Mouse (Mus musculus) forebrain, embryonic 10.5 days (tissue): ENCODE results near the gene Rfx4. TPM values are rescaled to one million over a fixed set of nuclear protein-coding genes. Genes with fewer than 3 reads are reported as not detected.

ENCODE experiments used
- DNase-seq: peaks from one replicate; pipeline ENCODE4 v3.0.0-alpha.2; 2017; ENCODE audit warnings: low spot score; ENCODE audit errors: extremely low spot score
- H3K27ac ChIP-seq: fragments of 300-500 bp; sonication (generic); 2 replicates; pipeline ENCODE4 v1.5.1; 2016; ENCODE audit warnings: mild to moderate bottlenecking
- H3K27me3 ChIP-seq: fragments of 300-500 bp; sonication (generic); 2 replicates; pipeline ENCODE4 v1.6.1; 2016; ENCODE audit warnings: mild to moderate bottlenecking; ENCODE audit not compliant: poor library complexity, severe bottlenecking
- H3K36me3 ChIP-seq: fragments of 300-500 bp; sonication (generic); replicated peaks from 2 replicates; pipeline ENCODE4 v1.6.1; 2016; ENCODE audit warnings: mild to moderate bottlenecking, moderate library complexity
- H3K4me1 ChIP-seq: fragments of 300-500 bp; sonication (generic); 2 replicates; pipeline ENCODE4 v1.6.1; 2016
- H3K4me3 ChIP-seq: fragments of 300-500 bp; sonication (generic); 2 replicates; pipeline ENCODE4 v1.5.1; 2016; ENCODE audit warnings: mild to moderate bottlenecking, moderate library complexity
- H3K9me3 ChIP-seq: fragments of 300-500 bp; sonication (generic); 2 replicates; pipeline ENCODE4 v1.6.1; 2016; ENCODE audit warnings: mild to moderate bottlenecking, moderate library complexity
- WGBS: fragments of 180-500 bp; shearing (Covaris S2); methylation state at CpG from one replicate; pipeline ENCODE4 v1.1.7; 2016; 5-methylcytosine and 5-hydroxymethylcytosine counted together
- polyA plus RNA-seq: library from polyadenylated mRNA; unstranded; fragments of >200 nt; fragmentation: Nextera tagmentation; extraction: Ambion mirVana; gene quantifications from 2 replicates; pipeline ENCODE4 v1.2.1, GENCODE M21; 2016

Rfx4 gene
- polyA plus RNA-seq, 1 experiment from 2014 or later, result 26.1 TPM

DNA sequence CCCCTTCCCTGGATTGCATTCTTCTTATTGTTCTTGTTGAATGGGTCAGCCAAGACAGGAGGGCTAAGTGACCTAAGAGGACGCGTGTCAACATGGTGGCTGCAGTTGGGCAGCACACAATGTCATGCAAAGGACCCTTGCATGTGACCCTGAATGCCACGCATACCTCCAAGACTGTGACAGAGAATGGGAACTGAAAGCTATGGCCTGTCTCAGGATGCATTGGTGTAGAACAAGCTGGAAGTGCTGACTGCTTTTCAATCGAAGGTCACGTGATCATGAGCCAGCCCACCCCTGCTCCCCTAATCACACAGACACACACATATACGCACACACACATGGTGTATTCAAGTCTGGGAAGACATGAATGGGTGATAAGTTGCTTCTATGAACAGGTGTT lies 107.6 kb downstream of the Rfx4 start:
- H3K27ac ChIP-seq, result no peak overlapping the region
- H3K27me3 ChIP-seq, result peaks cover 82% of the 10 kb centered on the region
- DNase-seq, result no peak
- 86% methylated on average over 6 of the region's 6 CpGs for WGBS
- H3K36me3 ChIP-seq, result peaks cover 74% of the 10 kb centered on the region
- no peaks in the 10 kb centered on the region for H3K9me3 ChIP-seq
- H3K4me3 ChIP-seq, result no peak overlapping the region
- peaks cover 53% of the 10 kb centered on the region for H3K4me1 ChIP-seq

DNA sequence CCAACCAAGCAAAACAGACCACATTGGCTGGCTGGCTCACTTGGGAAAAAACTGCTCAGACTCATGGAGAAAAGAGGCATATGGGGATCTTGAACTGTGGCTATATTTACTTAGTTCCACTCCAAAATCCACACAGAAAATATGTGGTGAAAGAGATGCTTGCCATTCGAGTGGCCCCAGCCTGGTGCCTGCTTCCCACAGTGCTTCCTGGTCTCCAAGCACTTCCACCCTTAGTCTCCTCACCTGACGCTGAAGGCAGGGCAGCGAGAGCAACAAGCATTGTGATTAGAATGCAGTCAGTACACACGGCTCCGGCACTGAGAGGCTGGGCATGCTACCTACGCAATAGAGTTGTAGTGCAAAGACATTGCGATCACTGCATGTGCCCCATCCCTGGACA lies 111.7 kb downstream of the Rfx4 start:
- H3K27me3 ChIP-seq, result peaks cover 91% of the 10 kb centered on the region
- no peak overlapping the region for H3K4me3 ChIP-seq
- no peak for DNase-seq
- H3K36me3 ChIP-seq, result peaks cover 81% of the 10 kb centered on the region
- peaks cover 43% of the 10 kb centered on the region for H3K4me1 ChIP-seq
- no peak overlapping the region for H3K27ac ChIP-seq
- 92% methylated on average over 7 of the region's 7 CpGs for WGBS
- no peaks in the 10 kb centered on the region for H3K9me3 ChIP-seq

DNA sequence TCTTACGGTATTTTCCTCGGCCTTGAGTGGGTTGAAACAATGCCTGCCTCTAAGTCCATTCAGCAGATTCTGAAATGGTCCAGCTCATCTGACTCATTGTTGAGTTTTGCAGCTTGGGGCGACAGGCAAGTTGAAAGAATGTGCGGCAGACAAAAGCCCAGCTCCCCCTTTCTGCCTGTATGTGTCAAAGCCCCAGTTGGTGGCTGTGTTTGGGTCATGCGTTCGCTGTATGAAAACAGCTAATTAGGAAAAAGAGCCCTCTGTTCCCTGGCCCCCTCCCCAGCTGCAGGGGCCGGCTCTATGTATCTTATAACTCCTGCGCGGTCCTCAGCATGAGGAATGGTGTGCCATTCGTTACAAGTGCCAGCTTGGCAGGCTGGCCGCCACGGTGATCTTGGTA lies 115.4 kb downstream of the Rfx4 start:
- Histone ChIP-seq H3K27me3 (peaks cover 73% of the 10 kb centered on the region), H3K4me1 (peaks cover 28% of the 10 kb centered on the region), H3K36me3 (peaks cover 69% of the 10 kb centered on the region), H3K9me3 (no peaks in the 10 kb centered on the region), H3K27ac (peak overlapping the region; percentile 48), H3K4me3 (peak overlapping the region; percentile 11; the same call in 1 of the 2 replicates)
- 28% methylated on average over 12 of the region's 12 CpGs for WGBS
- DNase-seq, result peak; percentile 56

DNA sequence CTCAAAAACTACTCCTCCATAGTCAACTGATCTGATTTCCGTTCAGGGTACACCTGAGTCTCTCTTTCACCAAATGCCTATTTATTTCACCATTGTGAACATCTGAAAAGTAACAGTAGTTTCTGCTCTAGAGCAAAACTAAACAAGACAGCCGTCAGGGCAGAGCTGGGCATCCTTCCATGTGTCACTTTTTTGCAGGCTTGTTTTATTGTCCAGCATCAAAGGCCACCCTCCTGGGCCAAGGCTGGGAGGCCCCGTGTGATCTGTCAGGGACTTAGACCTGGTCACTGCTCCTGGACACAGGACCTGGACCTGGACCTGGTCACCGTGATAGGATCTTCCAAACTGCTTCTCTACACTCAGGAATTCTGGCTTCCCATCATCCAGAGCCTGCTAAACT lies 116.1 kb downstream of the Rfx4 start:
- peaks cover 67% of the 10 kb centered on the region for H3K36me3 ChIP-seq
- H3K4me1 ChIP-seq, result peaks cover 28% of the 10 kb centered on the region
- H3K4me3 ChIP-seq, result no peak overlapping the region
- no peak for DNase-seq
- H3K27me3 ChIP-seq, result peaks cover 68% of the 10 kb centered on the region
- H3K27ac ChIP-seq, result peak overlapping the region; percentile 48; the same call in 1 of the 2 replicates
- WGBS, result 71% methylated on average over 4 of the region's 4 CpGs
- no peaks in the 10 kb centered on the region for H3K9me3 ChIP-seq

DNA sequence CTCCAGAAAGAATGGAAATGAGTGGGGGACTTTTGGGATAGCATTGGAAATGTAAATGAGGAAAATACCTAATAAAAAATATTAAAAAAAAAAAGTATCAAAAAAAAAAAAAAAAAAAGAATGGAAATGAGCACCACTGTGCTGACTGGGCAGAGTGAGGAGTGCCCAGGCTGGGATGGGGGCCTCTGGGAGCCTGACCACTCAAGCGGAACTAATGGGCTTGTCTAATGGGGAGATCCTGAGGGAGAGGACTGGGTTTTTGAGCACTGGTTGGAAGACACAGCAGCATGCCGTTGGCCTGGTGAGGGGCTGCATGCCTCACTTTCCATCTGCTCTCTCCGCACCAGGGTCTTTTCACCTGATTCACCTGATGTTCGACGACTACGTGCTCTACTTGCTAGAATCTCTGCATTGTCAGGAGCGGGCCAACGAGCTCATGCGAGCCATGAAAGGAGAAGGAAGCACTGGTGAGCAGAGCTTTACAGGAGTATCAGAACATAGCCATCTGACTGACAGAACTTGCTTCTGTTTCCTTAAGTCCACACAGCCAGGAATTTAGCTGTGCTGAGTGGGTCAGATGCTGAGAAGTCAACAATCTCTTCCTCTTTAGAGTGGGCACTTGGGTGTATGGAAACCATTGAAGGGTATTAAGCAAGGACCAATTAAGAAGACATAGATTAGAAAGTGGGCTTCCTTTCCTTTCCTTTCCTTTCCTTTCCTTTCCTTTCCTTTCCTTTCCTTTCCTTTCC lies 124.1 kb downstream of the Rfx4 start:
- WGBS, result 68% methylated on average over 9 of the region's 9 CpGs
- no peaks in the 10 kb centered on the region for H3K4me1 ChIP-seq
- no peak overlapping the region for H3K27ac ChIP-seq
- H3K4me3 ChIP-seq, result no peak overlapping the region
- no peaks in the 10 kb centered on the region for H3K9me3 ChIP-seq
- peaks cover 14% of the 10 kb centered on the region for H3K27me3 ChIP-seq
- no peak for DNase-seq
- peaks cover 39% of the 10 kb centered on the region for H3K36me3 ChIP-seq

DNA sequence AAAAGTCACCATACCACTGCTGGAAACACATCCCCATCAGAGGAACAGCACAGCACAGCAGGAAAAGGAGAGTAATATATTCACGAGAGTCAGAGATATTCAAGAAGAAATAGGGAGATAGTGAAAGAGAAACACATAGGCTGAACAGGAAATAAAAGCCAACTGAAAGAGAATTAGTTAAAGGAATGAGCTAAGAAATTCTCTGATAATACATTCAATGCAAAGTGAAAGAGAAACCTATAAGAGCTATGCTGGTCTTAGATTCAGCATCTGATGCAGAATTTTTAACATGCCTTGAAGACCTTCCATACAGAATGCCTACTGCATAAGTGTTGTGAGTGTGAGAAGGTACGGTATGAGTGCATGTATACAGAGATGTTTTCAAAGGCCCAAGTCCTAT lies 126.7 kb downstream of the Rfx4 start:
- no peak for DNase-seq
- H3K27ac ChIP-seq, result no peak overlapping the region
- H3K4me1 ChIP-seq, result peaks cover 8% of the 10 kb centered on the region
- H3K4me3 ChIP-seq, result no peak overlapping the region
- peaks cover 39% of the 10 kb centered on the region for H3K27me3 ChIP-seq
- no peaks in the 10 kb centered on the region for H3K9me3 ChIP-seq
- WGBS, result 93% methylated on average over 2 of the region's 2 CpGs
- peaks cover 42% of the 10 kb centered on the region for H3K36me3 ChIP-seq

DNA sequence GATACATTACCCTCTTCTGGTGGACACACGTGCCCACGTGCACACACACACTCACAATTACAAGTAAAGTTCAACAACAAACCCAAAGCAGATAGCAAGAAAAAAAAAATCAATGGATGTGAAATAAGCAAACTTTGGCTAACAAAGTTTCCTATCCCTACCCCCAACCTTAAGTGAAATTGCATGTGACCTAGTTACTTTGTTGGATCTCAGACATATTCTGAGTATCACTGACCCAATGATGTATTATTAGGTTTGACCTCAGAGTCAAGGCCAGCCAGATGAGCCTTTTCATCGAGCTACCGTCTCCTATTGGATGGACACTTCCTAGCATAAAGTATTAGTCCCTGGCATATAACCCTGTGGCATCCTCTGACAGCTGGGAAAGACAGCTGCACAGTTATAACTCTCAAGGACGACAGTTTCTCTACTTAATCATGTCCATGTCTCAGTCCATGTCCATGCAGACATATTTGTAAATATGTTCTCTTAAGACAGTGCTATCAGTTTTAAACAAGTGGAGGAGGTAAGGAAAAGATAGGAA lies 129.6 kb downstream of the Rfx4 start:
- H3K27me3 ChIP-seq, result peaks cover 43% of the 10 kb centered on the region
- no peak overlapping the region for H3K27ac ChIP-seq
- DNase-seq, result no peak
- peaks cover 45% of the 10 kb centered on the region for H3K36me3 ChIP-seq
- peaks cover 31% of the 10 kb centered on the region for H3K4me1 ChIP-seq
- no peaks in the 10 kb centered on the region for H3K9me3 ChIP-seq
- WGBS, result 83% methylated on average over 5 of the region's 5 CpGs
- H3K4me3 ChIP-seq, result no peak overlapping the region

DNA sequence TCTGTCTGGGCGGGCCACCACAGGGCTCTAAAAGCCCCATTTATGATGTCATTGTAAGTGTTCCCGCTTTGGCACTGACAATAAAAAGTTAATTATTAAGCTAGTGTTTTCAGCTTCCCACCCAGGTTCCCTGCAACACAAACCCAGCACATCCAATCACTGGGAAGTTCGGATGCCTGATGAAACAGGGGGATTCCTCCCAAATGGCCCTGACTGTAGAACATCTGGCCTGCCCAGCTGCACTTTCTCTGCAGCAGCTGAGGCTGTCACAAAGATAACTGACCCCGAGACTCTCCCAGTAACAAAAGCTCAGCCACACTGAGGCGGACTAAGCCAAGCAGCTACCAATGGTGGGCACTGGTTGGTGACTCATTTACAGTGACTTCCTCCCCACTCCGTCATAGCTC lies 130.4 kb downstream of the Rfx4 start:
- Histone ChIP-seq H3K4me3 (no peak overlapping the region), H3K27ac (no peak overlapping the region), H3K27me3 (peaks cover 50% of the 10 kb centered on the region), H3K4me1 (peaks cover 31% of the 10 kb centered on the region), H3K36me3 (peaks cover 40% of the 10 kb centered on the region), H3K9me3 (no peaks in the 10 kb centered on the region)
- no peak for DNase-seq
- WGBS, result 44% methylated on average over 6 of the region's 6 CpGs

DNA sequence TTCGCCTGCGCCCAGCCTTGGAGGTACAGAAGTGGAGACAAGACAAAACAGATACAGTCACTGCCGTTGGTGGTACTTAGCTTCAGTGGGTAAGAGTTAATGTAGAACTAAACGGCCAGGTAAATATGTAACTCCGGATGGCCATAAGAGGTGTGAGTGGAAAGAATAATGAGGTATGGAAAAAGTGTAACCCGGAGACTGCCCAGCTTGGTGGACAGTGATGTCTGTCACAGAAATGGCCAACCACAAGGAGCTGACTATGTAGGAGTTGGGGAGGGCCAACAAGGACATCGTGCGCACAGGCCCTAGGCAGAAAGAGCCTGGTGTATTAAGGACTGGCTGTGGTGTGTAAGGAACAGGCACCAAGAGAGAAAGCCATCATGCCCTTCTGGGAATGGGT lies 130.9 kb downstream of the Rfx4 start:
- DNase-seq, result no peak
- peaks cover 41% of the 10 kb centered on the region for H3K36me3 ChIP-seq
- H3K4me1 ChIP-seq, result peaks cover 31% of the 10 kb centered on the region
- H3K27ac ChIP-seq, result no peak overlapping the region
- WGBS, result 91% methylated on average over 8 of the region's 8 CpGs
- no peak overlapping the region for H3K4me3 ChIP-seq
- H3K9me3 ChIP-seq, result no peaks in the 10 kb centered on the region
- peaks cover 56% of the 10 kb centered on the region for H3K27me3 ChIP-seq

DNA sequence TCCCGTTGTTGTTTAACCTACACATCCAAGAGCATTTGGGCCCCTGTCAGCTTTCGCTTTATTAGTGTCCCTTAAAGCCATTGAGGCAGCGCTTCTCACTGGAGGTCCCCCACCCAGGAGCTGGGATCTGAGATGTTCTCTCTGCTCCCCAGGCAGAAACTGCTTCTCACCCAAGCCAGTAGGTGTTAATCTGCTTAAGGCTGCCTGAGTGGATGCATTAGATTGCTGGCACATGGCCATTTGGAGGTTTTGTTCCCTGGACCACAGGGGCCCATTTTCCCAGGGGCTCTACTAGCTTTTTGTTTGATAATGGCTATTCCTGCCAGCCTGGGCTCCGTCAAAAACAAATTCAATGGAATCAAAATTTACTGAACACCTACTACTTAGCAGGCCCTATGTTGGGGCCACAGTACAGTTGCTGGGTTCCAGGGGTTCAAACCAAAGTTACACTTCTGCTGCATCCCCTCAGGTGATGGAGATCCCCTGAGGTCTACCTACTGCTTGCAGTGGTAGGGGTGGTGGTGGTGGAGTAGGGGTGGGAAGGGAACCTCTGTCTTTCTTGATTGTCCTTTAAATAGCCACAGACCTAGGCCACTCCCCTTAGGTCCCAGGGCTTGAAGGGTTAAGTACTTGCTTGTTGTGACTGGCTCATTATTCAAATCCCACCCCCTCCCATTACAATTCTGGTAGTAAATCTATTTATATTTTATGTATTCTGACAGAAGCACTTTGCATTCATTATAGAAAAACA lies 133.4 kb downstream of the Rfx4 start:
- Histone ChIP-seq H3K4me1 (peaks cover 31% of the 10 kb centered on the region), H3K9me3 (no peaks in the 10 kb centered on the region), H3K27me3 (peaks cover 53% of the 10 kb centered on the region), H3K36me3 (peaks cover 43% of the 10 kb centered on the region), H3K27ac (peak overlapping the region; percentile 20; the same call in 1 of the 2 replicates), H3K4me3 (no peak overlapping the region)
- no peak for DNase-seq
- WGBS, result 33% methylated on average over 4 of the region's 4 CpGs

DNA sequence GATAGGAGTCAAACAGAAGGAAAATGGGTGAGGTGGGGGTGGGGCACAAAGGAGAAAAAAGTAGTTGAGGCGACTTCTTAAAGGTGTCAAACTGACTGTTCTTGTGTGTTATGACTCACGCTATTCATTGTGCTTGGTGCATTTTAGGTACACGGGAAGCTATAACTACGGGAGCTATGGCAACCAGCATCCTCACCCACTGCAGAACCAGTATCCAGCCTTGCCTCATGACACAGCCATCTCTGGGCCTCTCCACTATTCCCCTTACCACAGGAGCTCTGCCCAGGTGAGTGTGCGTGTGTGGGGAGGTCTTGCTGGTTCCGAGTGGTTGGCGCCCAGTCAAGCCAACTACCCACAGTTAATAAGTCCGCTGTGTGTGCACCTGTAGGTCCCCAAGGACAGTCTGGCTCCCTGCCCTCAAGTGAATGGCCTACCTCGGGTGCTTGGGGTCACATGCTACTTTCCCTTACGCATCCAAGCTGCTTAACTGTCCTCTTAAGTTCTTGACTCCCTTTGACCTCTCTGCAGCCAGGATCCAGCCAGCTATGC lies 140.0 kb downstream of the Rfx4 start:
- peaks cover 90% of the 10 kb centered on the region for H3K36me3 ChIP-seq

DNA sequence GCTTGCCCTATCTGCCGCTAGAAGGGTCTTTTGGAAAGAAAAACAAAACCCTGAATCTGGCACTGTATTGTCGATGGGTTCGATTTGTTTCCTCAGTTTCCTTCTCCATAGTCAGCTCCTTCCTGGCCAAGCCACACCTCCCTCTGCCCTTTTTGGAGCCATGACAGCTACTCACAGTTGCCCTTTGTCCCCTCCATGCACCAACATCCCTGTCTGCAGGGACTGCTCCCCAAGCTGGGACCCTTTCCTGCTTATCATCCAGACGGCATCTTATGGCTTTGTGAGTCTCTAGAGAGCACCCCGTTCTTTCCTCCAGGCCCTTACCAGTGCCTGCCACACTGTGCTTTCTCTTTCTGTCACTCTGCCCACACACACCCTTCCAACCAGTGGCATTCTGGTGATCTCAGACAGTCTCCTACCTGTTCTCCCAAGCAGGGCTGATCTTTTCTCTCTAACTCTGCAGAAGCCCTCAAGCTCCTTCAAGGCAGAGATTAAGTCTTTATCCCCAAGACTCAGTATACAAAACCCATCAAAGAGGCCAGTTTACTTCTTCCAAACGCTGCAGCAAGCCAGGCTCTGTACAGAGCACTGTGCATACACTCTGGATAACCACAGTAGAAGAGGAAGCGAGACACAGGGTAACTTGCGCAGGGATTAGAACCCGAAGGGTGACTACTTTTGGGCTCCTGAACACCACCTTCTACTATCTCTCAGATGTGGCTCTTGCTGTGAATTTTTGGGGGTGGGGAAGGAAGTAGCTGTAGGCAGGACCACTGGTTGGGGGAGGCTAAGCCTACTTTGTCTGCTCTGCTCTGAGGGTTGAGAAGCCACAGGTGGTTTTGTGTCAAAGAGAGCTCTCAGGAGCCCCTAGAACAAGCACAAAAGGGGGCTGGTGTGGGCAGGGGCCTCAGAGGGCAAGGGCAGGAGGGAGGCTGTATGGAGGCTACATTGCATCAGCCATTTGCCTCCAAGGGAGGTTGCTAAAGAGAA lies 141.4 kb downstream of the Rfx4 start:
- Histone ChIP-seq H3K4me1 (peaks cover 28% of the 10 kb centered on the region), H3K36me3 (peaks cover 93% of the 10 kb centered on the region), H3K27ac (0 out of 2 replicates have a peak overlapping the region, but pooled peaks have one; percentile 41), H3K9me3 (no peaks in the 10 kb centered on the region), H3K27me3 (peaks cover 15% of the 10 kb centered on the region), H3K4me3 (no peak overlapping the region)
- 67% methylated on average over 9 of the region's 9 CpGs for WGBS
- no peak for DNase-seq

More for the DNA sequence above, 140.0 kb downstream of the Rfx4 start:
- no peaks in the 10 kb centered on the region for H3K9me3 ChIP-seq
- H3K4me1 ChIP-seq, result peaks cover 25% of the 10 kb centered on the region
- H3K4me3 ChIP-seq, result no peak overlapping the region
- peaks cover 18% of the 10 kb centered on the region for H3K27me3 ChIP-seq
- 94% methylated on average over 10 of the region's 10 CpGs for WGBS
- H3K27ac ChIP-seq, result no peak overlapping the region
- DNase-seq, result no peak
